Mouse (Mus musculus) retina, postnatal 1 day (tissue): ENCODE results near the gene Nme7.
A peak's percentile ranks its signal among the peaks of the same experiment; 100 is the strongest.

Experiments used
- DNase-seq: peaks from one replicate; pipeline ENCODE4 v3.0.0-alpha.2; 2012

The Nme7 gene

GRCm38 (mm10) chr1:164467406-164467805, 163.5 kb downstream of the Nme7 start:
- no peak for DNase-seq

DNA sequence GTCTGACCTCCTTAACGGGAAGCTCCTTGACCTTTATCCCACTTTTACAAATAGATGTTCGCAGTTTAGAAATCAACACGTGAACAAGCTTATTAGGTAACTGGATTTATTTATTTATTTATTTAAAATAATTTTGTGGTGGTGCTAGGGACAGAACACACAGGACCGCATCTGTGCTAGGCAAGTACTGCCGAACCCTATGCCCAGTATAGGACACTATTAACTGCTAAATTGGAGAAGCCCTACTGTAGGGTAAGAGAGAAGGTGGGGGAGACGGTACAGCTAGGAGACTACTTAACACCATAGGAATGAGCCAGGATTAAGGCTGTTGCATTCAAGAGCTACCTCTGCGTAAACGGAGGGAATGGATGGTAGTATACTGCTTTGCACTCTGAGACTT, 164.4 kb downstream of the Nme7 start:
- no peak for DNase-seq

GRCm38 (mm10) chr1:164470985-164471384, 167.1 kb downstream of the Nme7 start:
- DNase-seq = no peak

DNA sequence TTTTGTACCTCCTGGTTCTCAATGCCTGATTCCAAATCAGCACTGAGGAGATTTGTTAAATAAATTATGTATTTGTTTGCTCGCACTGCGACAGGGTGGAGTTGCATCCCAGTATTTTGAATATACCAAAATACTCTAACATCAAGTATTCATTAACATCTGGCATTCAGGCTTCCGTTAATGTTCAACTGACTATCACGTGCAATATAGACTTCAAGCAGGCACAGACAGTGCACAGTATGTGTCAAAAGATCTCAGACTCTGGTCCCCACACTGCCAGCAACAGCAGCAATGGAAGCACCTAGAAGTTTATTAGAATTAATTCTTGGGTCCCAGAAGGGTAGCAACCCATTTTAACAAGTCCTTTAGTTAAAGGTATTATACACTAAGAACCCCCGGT, 167.7 kb downstream of the Nme7 start:
- DNase-seq = no peak

DNA sequence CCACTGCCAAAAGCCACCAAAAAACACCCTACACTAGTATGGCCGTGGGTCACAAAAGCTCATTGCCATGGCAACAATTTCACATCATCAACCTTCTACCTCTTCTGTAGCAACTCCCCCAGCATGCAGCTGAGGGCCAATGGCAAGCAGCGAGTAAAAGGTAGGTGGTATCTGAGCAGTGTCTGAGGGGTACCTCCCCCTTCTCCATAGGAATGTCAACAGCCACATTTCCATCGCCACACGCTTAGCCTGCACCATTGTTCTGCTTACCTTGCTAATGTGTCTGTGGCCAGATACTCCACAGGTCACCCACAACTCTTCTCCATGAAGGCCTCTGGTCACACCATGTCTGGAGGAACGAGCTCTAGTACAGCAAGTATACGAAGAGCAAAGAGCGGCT, 169.5 kb downstream of the Nme7 start:
- DNase-seq = no peak

GRCm38 (mm10) chr1:164474310-164474709, 170.4 kb downstream of the Nme7 start:
- no peak for DNase-seq

DNA sequence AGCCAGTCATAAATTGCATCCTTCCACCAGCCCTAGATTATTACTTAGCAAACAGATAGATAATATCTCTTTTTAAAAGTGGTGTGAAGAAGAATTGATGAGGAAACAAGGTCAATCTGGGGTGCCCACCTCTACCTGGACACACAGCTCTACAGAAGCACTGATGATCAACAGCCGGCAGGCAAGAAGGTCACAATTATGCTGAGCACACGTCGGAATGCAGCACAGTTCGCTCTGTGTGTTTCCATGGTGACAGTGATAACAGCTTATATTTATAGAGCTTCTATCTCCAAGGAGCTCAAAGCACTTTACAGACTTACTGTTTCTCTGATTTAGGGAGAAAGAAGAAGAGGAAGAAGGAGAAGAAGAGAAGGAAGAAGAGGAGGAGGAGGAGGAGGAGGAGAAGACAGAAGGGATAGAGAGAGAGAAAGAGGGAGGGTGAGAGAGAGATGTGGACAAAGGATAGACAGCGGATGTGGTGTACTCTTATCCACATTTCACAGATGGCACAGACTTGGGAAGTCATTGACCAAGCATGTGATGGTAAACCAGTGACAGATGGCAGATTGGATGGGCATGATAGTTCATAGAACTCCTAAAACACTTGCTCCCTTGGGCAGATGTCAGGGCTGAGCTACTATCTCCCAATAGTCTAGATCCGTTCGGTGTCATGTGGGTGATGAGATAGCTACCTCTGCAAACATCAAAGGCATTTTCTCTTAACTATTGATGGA, 171.0 kb downstream of the Nme7 start:
- peak; percentile 10 for DNase-seq

- DNase-seq = no peak
These were observed 172.0 kb downstream of the Nme7 start for GRCm38 (mm10) chr1:164475895-164476294.

DNA sequence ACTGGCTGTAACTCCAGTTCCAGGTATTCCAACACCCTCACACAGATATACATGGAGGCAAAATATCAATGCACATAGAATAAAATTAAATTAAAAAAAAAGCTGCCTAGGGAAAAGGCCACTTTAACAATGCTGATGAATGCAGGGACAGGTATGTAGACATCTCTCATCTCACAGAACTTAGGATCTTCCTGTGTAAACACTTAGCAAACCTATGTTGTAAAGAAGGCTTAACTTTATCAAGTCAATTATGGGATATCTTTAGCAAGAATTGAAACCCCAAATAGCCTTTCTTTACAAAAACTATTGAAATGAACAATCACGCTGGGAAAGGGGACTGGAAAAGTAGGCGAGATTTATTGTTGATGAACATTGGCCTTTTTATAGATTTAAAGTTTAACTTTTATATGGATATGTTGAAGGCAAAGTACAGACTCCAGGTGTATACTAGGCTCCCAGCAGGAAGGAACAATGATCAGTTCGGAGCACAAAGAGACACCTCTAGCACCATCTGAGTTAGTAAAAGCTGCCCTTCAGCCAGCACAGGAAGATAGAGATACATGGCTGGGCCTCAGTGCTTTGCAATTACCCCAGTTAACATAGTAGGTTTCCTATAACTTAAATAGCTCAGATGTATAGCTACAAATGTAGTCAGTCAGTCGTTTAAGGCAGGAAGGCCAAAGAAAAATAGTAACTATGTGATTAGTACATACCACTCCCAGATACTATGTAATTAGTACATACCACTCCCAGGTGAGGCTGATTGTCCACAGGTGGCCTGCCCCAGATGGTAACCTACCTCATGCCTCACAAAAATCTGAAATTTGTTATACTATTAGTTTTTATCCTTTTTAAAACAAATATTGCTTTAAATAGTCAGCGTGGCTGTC, 177.1 kb downstream of the Nme7 start:
- no peak for DNase-seq

- no peak for DNase-seq
These were observed 177.9 kb downstream of the Nme7 start for GRCm38 (mm10) chr1:164481645-164482354.

DNA sequence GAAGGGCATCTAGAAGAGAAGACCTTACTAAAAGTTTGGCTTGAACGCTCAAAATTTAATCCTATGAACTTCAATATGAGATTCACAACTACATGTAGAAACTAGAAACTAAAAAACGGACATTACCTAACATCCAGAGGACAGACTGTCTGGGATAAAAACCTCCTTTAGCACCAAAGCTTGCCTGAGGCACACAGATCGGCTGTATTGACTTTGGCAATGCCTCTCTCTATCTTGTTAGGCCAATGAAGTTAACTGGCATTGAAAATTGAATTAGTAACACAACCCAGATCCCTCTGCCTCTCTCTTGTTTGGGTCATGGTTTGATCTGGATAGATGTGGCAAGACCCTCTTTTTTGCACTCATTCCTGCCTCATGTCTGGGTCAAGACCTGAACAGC, 178.9 kb downstream of the Nme7 start:
- no peak for DNase-seq

- no peak for DNase-seq
These were observed 179.8 kb downstream of the Nme7 start for GRCm38 (mm10) chr1:164483728-164484127.
